Mouse (Mus musculus): ENCODE data around the gene Nedd9.

The Nedd9 gene

DNA sequence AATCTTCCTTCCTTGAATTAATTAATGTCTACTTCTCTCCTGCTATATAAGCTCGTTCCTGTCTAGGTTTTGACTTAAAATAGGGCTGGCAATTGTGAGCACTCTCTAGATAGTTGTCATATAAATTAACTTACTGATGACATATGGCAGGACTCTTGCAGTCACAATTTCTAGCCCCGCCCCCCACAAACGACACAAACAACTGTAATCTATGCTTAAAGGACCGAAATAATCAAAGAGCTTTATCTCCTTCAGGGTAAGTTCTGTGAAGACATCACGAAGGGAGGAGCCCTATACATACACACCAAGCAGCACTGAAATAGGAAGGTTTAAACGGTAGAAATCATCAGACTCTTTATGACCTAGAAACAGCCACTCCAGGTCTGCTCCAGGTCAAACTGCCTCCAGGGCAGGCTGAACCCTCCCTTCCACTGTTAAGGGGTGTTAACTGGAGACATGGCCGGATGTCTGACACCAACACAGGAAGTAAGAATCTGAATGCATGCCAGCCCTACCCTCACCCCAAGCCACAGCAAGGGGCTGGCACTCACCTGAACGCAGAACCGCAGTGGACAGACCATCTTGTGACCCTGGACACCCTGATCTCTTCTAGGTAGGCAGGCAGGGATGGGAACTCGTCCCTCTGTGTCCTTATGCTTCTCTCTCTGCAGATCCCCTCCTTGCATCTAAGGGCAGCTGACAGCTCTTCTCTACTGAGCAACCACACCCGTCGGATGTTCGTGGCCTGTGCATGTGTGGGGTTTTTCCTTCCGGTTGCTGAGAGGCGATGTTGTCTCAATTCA is at the start of gene Nedd9:
Gene Nedd9 (minus strand): TSS at position 757 of the 803 bp plus-strand sequence.
- in situ Hi-C loops (cut with MboI, MseI): loop anchor here in 1 of 2 experiments (25.0 kb wide), 1 partner anchor 625 kb away; no protein-coding TSS in a partner anchor

- in situ Hi-C loops (cut with MboI, MseI): no loop called here
These were observed 45.5 kb upstream of the Nedd9 start for GRCm38 (mm10) chr13:41532625-41533024.

DNA sequence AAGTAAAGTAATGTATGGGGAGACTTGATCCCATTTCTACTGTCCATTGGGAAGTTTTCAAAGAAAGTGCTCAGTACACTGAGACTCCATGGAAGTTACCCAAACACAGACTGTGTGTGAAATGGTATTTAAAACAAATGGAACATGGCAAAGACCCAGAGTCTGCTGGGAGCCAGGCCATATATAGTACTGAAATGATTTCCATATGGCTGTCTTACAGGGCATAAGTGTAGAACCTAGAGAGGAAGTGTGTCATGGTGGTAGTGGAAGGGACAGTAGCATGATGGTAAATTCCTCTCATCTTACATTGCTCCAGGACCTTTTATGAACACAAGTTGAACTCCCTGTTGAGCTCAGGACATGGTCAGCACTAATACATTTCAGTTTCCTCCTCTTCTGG is 43.2 kb upstream of the Nedd9 start:
- in situ Hi-C loops (cut with MboI, MseI): no loop called here

DNA sequence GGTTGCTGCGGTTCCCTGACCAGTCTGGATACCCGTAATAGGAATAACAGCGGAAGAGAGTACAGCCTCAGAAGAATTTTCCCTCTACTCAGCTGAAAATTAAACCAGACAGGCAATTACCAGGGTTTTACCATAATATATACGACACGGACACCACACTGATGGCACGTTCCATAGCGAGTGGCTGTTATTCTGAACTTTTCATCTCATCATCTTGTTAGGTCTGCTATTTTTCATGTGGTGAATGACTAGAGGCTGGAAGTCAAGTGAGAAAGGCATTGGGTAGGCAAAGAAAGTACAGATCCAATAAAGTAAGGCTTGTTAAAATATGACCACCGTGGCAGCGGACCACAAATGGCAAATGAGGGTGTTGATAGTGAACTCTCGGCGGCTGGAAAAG is 37.0 kb upstream of the Nedd9 start:
- in situ Hi-C loops (cut with MboI, MseI): no loop called here

GRCm38 (mm10) chr13:41521296-41521695 is 34.1 kb upstream of the Nedd9 start:
- in situ Hi-C loops (cut with MboI, MseI): no loop called here

DNA sequence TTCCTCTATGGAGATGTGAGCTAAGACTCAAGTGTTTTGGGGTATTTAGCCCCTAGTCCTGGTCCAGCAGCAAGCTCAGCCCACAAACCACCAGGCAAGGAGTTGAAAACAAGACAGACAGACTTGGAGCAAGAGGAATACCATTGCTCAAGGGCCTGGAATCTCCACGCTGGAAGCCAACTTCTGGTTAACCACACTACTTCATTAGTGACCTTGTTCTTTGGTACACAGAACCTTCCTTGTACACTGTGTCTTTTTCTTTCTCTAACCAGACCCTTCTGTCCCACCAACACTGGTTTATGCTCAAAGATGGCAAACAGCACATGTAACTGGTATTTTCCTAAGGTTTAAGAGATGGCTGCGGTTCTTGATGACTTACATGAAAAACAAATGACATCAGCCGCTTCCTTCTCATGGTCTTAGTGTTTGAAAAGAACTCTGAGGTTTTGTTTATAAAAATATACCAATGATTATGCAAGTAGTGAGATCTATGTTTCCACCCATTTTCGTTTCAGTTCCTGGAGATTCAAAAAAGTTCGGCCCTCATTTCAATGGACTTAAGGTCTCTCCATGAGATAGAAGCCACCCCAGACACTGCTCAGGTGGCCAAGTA is 33.5 kb upstream of the Nedd9 start:
- in situ Hi-C loops (cut with MboI, MseI): no loop called here

DNA sequence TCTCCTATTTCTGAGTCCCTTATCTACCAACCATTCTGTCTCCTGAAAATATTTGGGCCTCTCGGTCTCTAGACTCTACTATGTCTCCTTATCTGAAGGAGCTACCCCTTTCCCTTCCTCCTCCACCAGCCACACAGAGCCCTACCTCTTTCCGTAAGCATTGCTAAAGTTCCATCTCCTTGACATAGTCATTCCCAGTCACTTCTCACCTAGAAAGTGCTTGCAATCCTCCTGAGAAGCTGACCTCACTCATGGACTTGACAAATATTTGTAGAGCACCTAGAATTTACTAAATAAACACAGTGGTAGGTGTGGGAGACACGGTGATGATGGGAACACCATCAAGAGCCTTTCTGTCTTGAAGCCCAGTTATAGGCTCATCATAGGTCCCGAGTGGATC is 32.6 kb upstream of the Nedd9 start:
- in situ Hi-C loops (cut with MboI, MseI): loop anchor here in 1 of 2 experiments (10.0 kb wide), 1 partner anchor 1565 kb away; no protein-coding TSS in a partner anchor

- in situ Hi-C loops (cut with MboI, MseI): loop anchor here in 1 of 2 experiments (10.0 kb wide), 1 partner anchor 1568 kb away; no protein-coding TSS in a partner anchor
These were observed 30.0 kb upstream of the Nedd9 start for GRCm38 (mm10) chr13:41517193-41517592.

DNA sequence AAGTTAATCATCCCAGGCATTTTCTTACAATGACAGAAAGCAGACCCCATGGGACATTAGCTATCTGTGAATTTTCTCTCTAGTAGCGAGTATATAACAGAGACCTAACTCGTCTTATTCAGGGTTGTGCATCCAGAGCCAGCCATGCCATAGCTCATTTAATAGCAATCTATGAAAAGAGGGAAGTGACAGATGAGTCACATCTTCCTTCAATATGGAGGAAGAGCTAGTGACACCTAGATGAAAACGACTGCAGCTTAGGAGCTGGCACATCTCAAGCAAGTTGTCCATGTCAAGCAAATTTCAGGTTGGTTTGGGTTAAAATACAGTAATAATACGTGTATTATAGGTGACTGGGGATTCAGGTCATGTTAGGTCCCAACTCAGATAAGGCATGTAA is 28.6 kb upstream of the Nedd9 start:
- in situ Hi-C loops (cut with MboI, MseI): loop anchor here in 1 of 2 experiments (10.0 kb wide), 1 partner anchor 1569 kb away; no protein-coding TSS in a partner anchor

- in situ Hi-C loops (cut with MboI, MseI): loop anchor here in 1 of 2 experiments (10.0 kb wide), 1 partner anchor 1570 kb away; no protein-coding TSS in a partner anchor
These were observed 27.8 kb upstream of the Nedd9 start for GRCm38 (mm10) chr13:41514918-41515317.

- in situ Hi-C loops (cut with MboI, MseI): loop anchor here in 1 of 2 experiments (10.0 kb wide), 1 partner anchor 1571 kb away; no protein-coding TSS in a partner anchor
These were observed 26.3 kb upstream of the Nedd9 start for GRCm38 (mm10) chr13:41513456-41513855.

- in situ Hi-C loops (cut with MboI, MseI): loop anchor here in 1 of 2 experiments (10.0 kb wide), 1 partner anchor 1573 kb away; no protein-coding TSS in a partner anchor
These were observed 25.1 kb upstream of the Nedd9 start for GRCm38 (mm10) chr13:41512243-41512642.

DNA sequence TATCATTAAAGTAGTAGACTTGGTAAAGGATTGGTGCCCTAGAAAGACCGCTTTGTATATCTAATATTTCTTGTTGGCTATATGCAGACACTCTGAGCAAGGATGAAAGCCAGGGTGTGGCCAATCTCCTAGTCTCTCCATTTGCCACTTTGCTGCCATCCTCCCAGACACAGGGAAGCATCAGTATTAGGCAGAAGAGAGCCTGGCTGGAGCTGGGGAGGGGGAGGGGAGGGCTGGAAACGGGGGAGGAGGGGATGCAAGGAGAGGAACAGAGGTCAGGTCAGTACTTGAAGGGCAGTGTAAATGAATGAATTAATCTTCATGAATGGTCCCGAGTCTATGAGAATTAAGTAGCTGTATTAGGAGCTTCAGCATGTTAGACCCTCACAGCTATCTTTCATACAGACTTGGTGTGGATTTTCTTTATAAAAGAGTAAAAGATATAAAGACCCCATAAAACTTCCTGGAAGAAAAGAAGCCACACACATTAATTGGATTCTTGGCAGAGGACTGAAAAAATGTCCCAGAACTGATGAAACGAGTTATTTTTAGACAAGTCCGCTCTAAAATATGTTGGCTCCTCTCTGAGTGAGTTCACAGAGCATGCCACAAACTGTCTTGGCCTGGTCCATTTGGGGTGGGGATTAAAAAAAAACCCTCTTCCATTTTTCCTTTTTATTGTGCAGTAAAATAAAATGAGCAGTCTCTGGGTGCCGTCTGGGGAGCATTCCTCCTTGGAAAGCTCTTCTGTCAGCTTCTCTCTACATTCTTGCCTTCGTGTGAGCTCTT is 23.7 kb upstream of the Nedd9 start:
- in situ Hi-C loops (cut with MboI, MseI): loop anchor here in 1 of 2 experiments (10.0 kb wide), 1 partner anchor 1574 kb away; no protein-coding TSS in a partner anchor

GRCm38 (mm10) chr13:41505594-41505993 is 18.4 kb upstream of the Nedd9 start:
- in situ Hi-C loops (cut with MboI, MseI): loop anchor here in 1 of 2 experiments (10.0 kb wide), 1 partner anchor 419 kb away; no protein-coding TSS in a partner anchor

- in situ Hi-C loops (cut with MboI, MseI): loop anchor here in 1 of 2 experiments (10.0 kb wide), 1 partner anchor 420 kb away; no protein-coding TSS in a partner anchor
These were observed 17.8 kb upstream of the Nedd9 start for GRCm38 (mm10) chr13:41504997-41505396.

DNA sequence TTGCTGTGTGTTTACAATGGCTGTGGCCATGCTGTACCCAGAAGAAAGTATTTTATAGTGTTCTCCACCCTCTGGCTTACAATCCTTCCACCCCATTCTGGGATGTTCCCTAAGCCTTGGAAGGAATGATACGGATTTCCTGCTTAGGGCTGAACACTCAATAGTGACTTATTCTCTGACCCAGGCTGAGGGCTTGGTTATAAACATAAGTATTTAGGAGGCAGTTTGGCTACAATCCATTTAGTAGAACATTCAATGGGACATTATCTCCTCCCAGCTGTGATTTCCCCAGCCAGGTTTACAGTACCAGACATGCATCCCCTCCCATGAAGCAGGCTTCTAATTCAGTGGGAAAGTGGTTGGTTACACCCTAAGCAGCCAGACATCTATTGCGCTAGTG is 17.3 kb upstream of the Nedd9 start:
- in situ Hi-C loops (cut with MboI, MseI): loop anchor here in 1 of 2 experiments (10.0 kb wide), 1 partner anchor 420 kb away; no protein-coding TSS in a partner anchor

DNA sequence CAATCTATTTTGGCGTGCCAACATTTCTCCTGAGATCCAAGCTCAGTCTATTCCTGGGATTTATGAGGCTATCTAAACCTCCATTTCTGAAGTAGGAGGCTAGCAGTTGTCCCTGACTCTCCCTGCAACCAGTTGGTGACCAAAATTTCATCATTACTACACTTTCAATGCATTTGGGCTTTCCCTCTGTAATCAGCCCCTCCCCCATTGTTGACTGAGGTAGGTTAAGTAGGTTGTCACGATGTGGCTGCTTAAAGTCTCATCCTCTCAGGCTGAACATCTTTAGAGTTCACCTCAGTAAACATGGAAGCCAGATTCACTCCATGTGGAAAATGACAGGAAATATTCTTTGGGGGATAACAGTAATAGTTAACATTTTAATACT is 15.7 kb upstream of the Nedd9 start:
- in situ Hi-C loops (cut with MboI, MseI): loop anchor here in 1 of 2 experiments (10.0 kb wide), 1 partner anchor 422 kb away; no protein-coding TSS in a partner anchor

- in situ Hi-C loops (cut with MboI, MseI): loop anchor here in 1 of 2 experiments (10.0 kb wide), 1 partner anchor 422 kb away; no protein-coding TSS in a partner anchor
These were observed 15.2 kb upstream of the Nedd9 start for GRCm38 (mm10) chr13:41502136-41502916.

- in situ Hi-C loops (cut with MboI, MseI): loop anchor here in 1 of 2 experiments (10.0 kb wide), 1 partner anchor 424 kb away; no protein-coding TSS in a partner anchor
These were observed 13.6 kb upstream of the Nedd9 start for GRCm38 (mm10) chr13:41500793-41501192.

- in situ Hi-C loops (cut with MboI, MseI): loop anchor here in 1 of 2 experiments (25.0 kb wide), 1 partner anchor 614 kb away; no protein-coding TSS in a partner anchor
These were observed 11.5 kb upstream of the Nedd9 start for GRCm38 (mm10) chr13:41498611-41499121.

All from T-helper 17 cell (primary cell).